Mouse (Mus musculus) hindbrain, embryonic 10.5 days (tissue): ENCODE data around the gene Ssxb6. TPM values are rescaled to one million over a fixed set of nuclear protein-coding genes. Genes with fewer than 3 reads are reported as not detected.
"Not testable (repeated sequence)": the region's sequence is repeated elsewhere in the genome, so short reads cannot be mapped to it uniquely, and the experiment has no call there.

Experiments used
- DNase-seq: peaks from one replicate; pipeline ENCODE4 v3.0.0-alpha.2; 2017; ENCODE audit warnings: low spot score
- H3K27ac ChIP-seq: fragments of 300-500 bp; sonication (generic); 2 replicates; pipeline ENCODE4 v1.5.1; 2016; ENCODE audit warnings: mild to moderate bottlenecking, moderate library complexity
- H3K27me3 ChIP-seq: fragments of 300-500 bp; sonication (generic); 2 replicates; pipeline ENCODE4 v1.6.1; 2016; ENCODE audit warnings: mild to moderate bottlenecking; ENCODE audit not compliant: poor library complexity, insufficient read depth, severe bottlenecking
- H3K36me3 ChIP-seq: fragments of 300-500 bp; sonication (generic); 2 replicates; pipeline ENCODE4 v1.6.1; 2016; ENCODE audit warnings: mild to moderate bottlenecking, moderate library complexity
- H3K4me1 ChIP-seq: fragments of 300-500 bp; sonication (generic); replicated peaks from 2 replicates; pipeline ENCODE4 v1.6.1; 2016; ENCODE audit warnings: mild to moderate bottlenecking
- H3K4me3 ChIP-seq: fragments of 300-500 bp; sonication (generic); 2 replicates; pipeline ENCODE4 v1.5.1; 2016; ENCODE audit warnings: mild to moderate bottlenecking, moderate library complexity
- H3K9me3 ChIP-seq: fragments of 300-500 bp; sonication (generic); 2 replicates; pipeline ENCODE4 v1.6.1; 2016; ENCODE audit warnings: mild to moderate bottlenecking, moderate library complexity
- WGBS: fragments of 180-500 bp; shearing (Covaris S2); methylation state at CpG from one replicate; pipeline ENCODE4 v1.1.7; 2016; 5-methylcytosine and 5-hydroxymethylcytosine counted together
- polyA plus RNA-seq: library from polyadenylated mRNA; unstranded; fragments of >200 nt; fragmentation: Nextera tagmentation; extraction: Ambion mirVana; gene quantifications from 2 replicates; pipeline ENCODE4 v1.2.1, GENCODE M21; 2016

Ssxb6 gene
- not detected in 2 replicates for polyA plus RNA-seq

GRCm38 (mm10) chrX:8548155-8548554 lies at the start of gene Ssxb6:
Gene Ssxb6 (minus strand): TSS chrX:8548255.
- not testable (repeated sequence) for H3K4me3 ChIP-seq, H3K27me3 ChIP-seq, DNase-seq, H3K27ac ChIP-seq, H3K36me3 ChIP-seq, H3K4me1 ChIP-seq
- 81% methylated on average over 4 of the region's 4 CpGs for WGBS
- peaks cover 13% of the 10 kb centered on the region for H3K9me3 ChIP-seq

GRCm38 (mm10) chrX:8591716-8592115 lies 43.7 kb upstream of the Ssxb6 start, which contains the start of gene Ssxb3:
Gene Ssxb3 (minus strand): TSS chrX:8591816.
- H3K27me3 ChIP-seq, H3K4me1 ChIP-seq, H3K4me3 ChIP-seq, H3K36me3 ChIP-seq, DNase-seq, H3K27ac ChIP-seq: not testable (repeated sequence)
- H3K9me3 ChIP-seq, result peaks cover 13% of the 10 kb centered on the region; the same call in 1 of the 2 replicates
- WGBS, result 42% methylated on average over 1 of the region's 1 CpGs

GRCm38 (mm10) chrX:8524854-8525253 lies 23.2 kb downstream of the Ssxb6 start, which contains the start of gene Gm14459:
Gene Gm14459 (minus strand): TSS chrX:8524954.
- Histone ChIP-seq H3K27ac (no peak within 1 kb of the TSS), H3K9me3 (peaks cover 20% of the 10 kb centered on the region; the same call in 1 of the 2 replicates), H3K4me1 (no peaks in the 10 kb centered on the region), H3K36me3 (no peaks in the 10 kb centered on the region), H3K4me3 (no peak within 1 kb of the TSS), H3K27me3 (no peaks in the 10 kb centered on the region)
- no peak for DNase-seq
- 91% methylated on average over 2 of the region's 2 CpGs for WGBS

Other genes with a start within 250 kb of the Ssxb6 start
- not detected in 2 replicates for gene Ssxb10, start 220.8 kb downstream of the Ssxb6 start, polyA plus RNA-seq
- gene Ssxb9, start 181.3 kb downstream of the Ssxb6 start, polyA plus RNA-seq, result not detected in 2 replicates
- gene Ssxb1, start 134.9 kb downstream of the Ssxb6 start, polyA plus RNA-seq, result not detected in 2 replicates
- gene Ssxb2, start 86.5 kb downstream of the Ssxb6 start, polyA plus RNA-seq, result not detected in 2 replicates
- not detected in 2 replicates for gene Gm14459, start 23.3 kb downstream of the Ssxb6 start, polyA plus RNA-seq
- not detected in 2 replicates for gene Ssxb3, start 43.6 kb upstream of the Ssxb6 start, polyA plus RNA-seq
- gene Ssxb8, start 142.6 kb upstream of the Ssxb6 start, polyA plus RNA-seq, result not detected in 2 replicates
- not detected in 2 replicates for gene Ssx9, start 200.2 kb upstream of the Ssxb6 start, polyA plus RNA-seq